Mouse (Mus musculus): ENCODE measurements around the gene Lyzl4.

- TF ChIP-seq CTCF (IDR thresholded peaks at IDR 0.05; ENCODE audit: borderline replicate concordance, insufficient read depth, low read depth, low read length) (no peak), POLR2A (IDR thresholded peaks at IDR 0.05; ENCODE audit: borderline replicate concordance, insufficient read depth, low read length) (no peak)
Observed at GRCm38 (mm10) chr9:121594771-121595170, 47.1 kb downstream of the Lyzl4 start.

Measured in cerebellum, adult 2 months (tissue).